Mouse (Mus musculus): Measurements from ENCODE around the gene Fam117b. TPM values are rescaled to one million over a fixed set of nuclear protein-coding genes. Genes with fewer than 3 reads are reported as not detected.

Fam117b gene
- polyA plus RNA-seq, 1 experiment from 2014 or later, result 19.2 TPM

GRCm38 (mm10) chr1:60000319-60000718 is 87.5 kb downstream of the Fam117b start:
- whole genome bisulfite sequencing, result 54% methylated on average over 2 of the region's 2 CpGs
- Histone ChIP-seq H3K4me3 (no peak overlapping the region), H3K9me3 (no peaks in the 10 kb centered on the region), H3K36me3 (no peaks in the 10 kb centered on the region), H3K4me1 (no peaks in the 10 kb centered on the region), H3K9ac (no peak overlapping the region), H3K4me2 (replicated peaks) (no peak overlapping the region), H3K27me3 (no peaks in the 10 kb centered on the region), H3K27ac (no peak overlapping the region)
- no peak for ATAC-seq (ENCODE audit: insufficient number of reproducible peaks, insufficient read depth, low FRiP score, low TSS enrichment)

- WGBS, result 89% methylated on average over 10 of the region's 10 CpGs
- no peaks in the 10 kb centered on the region for H3K4me1 ChIP-seq
Measured at GRCm38 (mm10) chr1:60007337-60007736, 94.5 kb downstream of the Fam117b start.

DNA sequence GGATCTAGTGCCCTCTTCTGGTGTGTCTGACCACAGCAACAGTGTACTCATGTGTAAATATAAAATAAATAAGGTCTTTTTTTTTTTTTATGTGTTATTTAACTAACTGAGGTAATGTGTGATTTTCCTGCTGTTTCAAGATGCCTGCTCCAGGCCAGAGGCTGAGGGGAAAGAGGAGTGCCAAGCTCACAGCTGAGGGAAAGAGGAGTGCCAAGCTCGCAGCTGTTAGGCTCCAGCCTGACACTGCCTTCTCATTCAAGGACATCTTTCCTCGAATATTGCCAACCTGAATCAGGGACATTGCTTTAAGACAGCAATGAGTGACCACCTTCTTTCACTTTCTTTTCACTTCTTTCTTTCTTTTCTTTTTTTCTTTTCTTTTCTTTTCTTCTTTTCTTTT is 95.9 kb downstream of the Fam117b start:
- no peak for ATAC-seq (ENCODE audit: insufficient number of reproducible peaks, insufficient read depth, low FRiP score, low TSS enrichment)
- Histone ChIP-seq H3K4me2 (replicated peaks) (no peak overlapping the region), H3K9me3 (no peaks in the 10 kb centered on the region), H3K27ac (no peak overlapping the region), H3K27me3 (no peaks in the 10 kb centered on the region), H3K4me1 (no peaks in the 10 kb centered on the region), H3K4me3 (no peak overlapping the region), H3K36me3 (no peaks in the 10 kb centered on the region), H3K9ac (no peak overlapping the region)
- WGBS, result 88% methylated on average over 2 of the region's 2 CpGs

More at GRCm38 (mm10) chr1:60007337-60007736, 94.5 kb downstream of the Fam117b start:
- Histone ChIP-seq H3K27ac (no peak overlapping the region), H3K9me3 (no peaks in the 10 kb centered on the region), H3K9ac (no peak overlapping the region), H3K27me3 (no peaks in the 10 kb centered on the region), H3K36me3 (no peaks in the 10 kb centered on the region), H3K4me2 (replicated peaks) (no peak overlapping the region), H3K4me3 (no peak overlapping the region)
- no peak for ATAC-seq (ENCODE audit: insufficient number of reproducible peaks, insufficient read depth, low FRiP score, low TSS enrichment)

- Histone ChIP-seq H3K27me3 (no peaks in the 10 kb centered on the region), H3K9me3 (no peaks in the 10 kb centered on the region), H3K4me3 (no peak overlapping the region), H3K4me2 (replicated peaks) (no peak overlapping the region), H3K36me3 (no peaks in the 10 kb centered on the region), H3K4me1 (no peaks in the 10 kb centered on the region), H3K27ac (no peak overlapping the region), H3K9ac (no peak overlapping the region)
- WGBS, result 88% methylated on average over 10 of the region's 10 CpGs
- no peak for ATAC-seq (ENCODE audit: insufficient number of reproducible peaks, insufficient read depth, low FRiP score, low TSS enrichment)
Measured at GRCm38 (mm10) chr1:60013779-60014178, 101.0 kb downstream of the Fam117b start.

GRCm38 (mm10) chr1:60015511-60015910 is 102.7 kb downstream of the Fam117b start:
- 89% methylated on average over 6 of the region's 6 CpGs for WGBS
- Histone ChIP-seq H3K9me3 (no peaks in the 10 kb centered on the region), H3K27me3 (no peaks in the 10 kb centered on the region), H3K27ac (no peak overlapping the region), H3K4me1 (no peaks in the 10 kb centered on the region), H3K4me2 (replicated peaks) (no peak overlapping the region), H3K9ac (no peak overlapping the region), H3K4me3 (no peak overlapping the region), H3K36me3 (no peaks in the 10 kb centered on the region)
- ATAC-seq (ENCODE audit: insufficient number of reproducible peaks, insufficient read depth, low FRiP score, low TSS enrichment), result no peak

GRCm38 (mm10) chr1:60016136-60016611 is 103.4 kb downstream of the Fam117b start:
- no peaks in the 10 kb centered on the region for H3K27me3 ChIP-seq
- no peaks in the 10 kb centered on the region for H3K9me3 ChIP-seq
- no peak overlapping the region for H3K27ac ChIP-seq
- no peak overlapping the region for H3K4me3 ChIP-seq
- H3K9ac ChIP-seq, result no peak overlapping the region
- no peak for ATAC-seq (ENCODE audit: insufficient number of reproducible peaks, insufficient read depth, low FRiP score, low TSS enrichment)
- H3K4me1 ChIP-seq, result no peaks in the 10 kb centered on the region
- 68% methylated on average over 5 of the region's 5 CpGs for WGBS
- no peak overlapping the region for H3K4me2 ChIP-seq (replicated peaks)
- H3K36me3 ChIP-seq, result no peaks in the 10 kb centered on the region

DNA sequence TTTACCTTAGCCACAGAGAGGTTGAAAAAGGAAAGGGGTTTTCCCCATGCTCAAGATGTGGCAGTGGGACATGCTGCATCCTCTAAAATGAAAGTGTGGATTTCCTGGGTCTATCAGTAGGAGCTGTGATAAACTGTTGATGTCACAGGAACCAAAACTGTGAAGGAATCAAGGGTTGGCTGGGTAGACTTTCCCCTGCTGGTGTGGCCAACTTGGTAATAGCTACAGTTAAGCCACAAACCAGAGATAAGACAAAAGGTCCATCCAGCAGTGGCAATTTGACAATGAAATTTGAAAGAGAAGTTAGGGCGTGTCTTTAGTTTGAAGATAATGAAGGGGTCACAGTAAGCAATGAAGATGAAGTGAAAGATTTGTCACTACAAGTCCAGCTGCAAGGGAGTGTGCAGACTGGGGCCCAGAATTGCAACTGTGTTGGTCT is 104.2 kb downstream of the Fam117b start:
- Histone ChIP-seq H3K9me3 (no peaks in the 10 kb centered on the region), H3K4me1 (no peaks in the 10 kb centered on the region), H3K4me2 (replicated peaks) (no peak overlapping the region), H3K27me3 (no peaks in the 10 kb centered on the region), H3K36me3 (no peaks in the 10 kb centered on the region), H3K9ac (no peak overlapping the region), H3K4me3 (no peak overlapping the region), H3K27ac (no peak overlapping the region)
- ATAC-seq (ENCODE audit: insufficient number of reproducible peaks, insufficient read depth, low FRiP score, low TSS enrichment), result no peak
- 84% methylated on average over 1 of the region's 1 CpGs for WGBS

Other genes with a start within 250 kb of the Fam117b start
- 451 and 494 TPM in 2 replicates for gene Sumo1, start 242.2 kb upstream of the Fam117b start, polyA plus RNA-seq (2016; fragmentation: Nextera tagmentation; extraction: Ambion mirVana)
- gene Nop58, start 228.0 kb upstream of the Fam117b start, polyA plus RNA-seq (2016; fragmentation: Nextera tagmentation; extraction: Ambion mirVana), result 243 and 271 TPM in 2 replicates
- gene Bmpr2, start 149.6 kb upstream of the Fam117b start, polyA plus RNA-seq (2016; fragmentation: Nextera tagmentation; extraction: Ambion mirVana), result 10.5 and 11.0 TPM in 2 replicates
- gene Ica1l, start 130.2 kb downstream of the Fam117b start, polyA plus RNA-seq (2016; fragmentation: Nextera tagmentation; extraction: Ambion mirVana), result 1.4 and 2.1 TPM in 2 replicates
- 7.8 and 8.2 TPM in 2 replicates for gene Carf, start 185.2 kb downstream of the Fam117b start, polyA plus RNA-seq (2016; fragmentation: Nextera tagmentation; extraction: Ambion mirVana)
- 48.3 and 49.4 TPM in 2 replicates for gene Wdr12, start 185.6 kb downstream of the Fam117b start, polyA plus RNA-seq (2016; fragmentation: Nextera tagmentation; extraction: Ambion mirVana)